Mouse (Mus musculus): ENCODE measurements around the gene Lin7b.

DNA sequence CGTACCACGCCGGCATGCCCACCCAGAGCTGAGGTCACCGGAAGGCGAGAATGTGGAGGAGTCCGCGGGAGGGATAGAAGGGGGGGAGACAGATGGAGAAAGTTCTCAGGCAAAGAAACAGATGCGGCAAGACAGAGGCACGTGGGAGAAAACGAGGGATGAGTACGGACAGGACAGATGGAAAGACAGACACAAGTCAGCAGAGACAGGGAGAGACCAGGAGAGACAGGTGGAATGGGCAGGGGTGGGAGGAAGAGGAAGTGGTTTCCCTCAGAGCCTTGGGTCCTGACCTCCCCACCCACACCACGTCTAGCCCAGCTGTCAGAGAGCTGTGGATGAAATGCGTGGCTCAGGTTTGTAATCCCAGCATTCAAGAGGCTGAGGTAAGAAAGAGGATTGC lies 23.5 kb downstream of the Lin7b start:
- TF ChIP-seq POLR2A (IDR thresholded peaks at IDR 0.05; ENCODE audit: insufficient read depth, low read depth, low read length), result no peak
- no peak for TF ChIP-seq CTCF (IDR thresholded peaks at IDR 0.05)
- TF ChIP-seq EP300 (IDR thresholded peaks at IDR 0.05; ENCODE audit: insufficient read depth, low read depth, low read length), result no peak

All from heart, adult 2 months (tissue).